Mouse (Mus musculus) spleen, adult 2 months (tissue): Measurements from ENCODE around the gene Cd300lf.

Experiments used
- CTCF ChIP-seq: fragments of 200-500 bp; IDR thresholded peaks from 2 replicates; pipeline ENCODE4 v1.5.1; 2011; ENCODE audit warnings: mild to moderate bottlenecking, inconsistent platforms; ENCODE audit not compliant: insufficient read depth, insufficient read length, insufficient replicate concordance; ENCODE audit errors: extremely low read depth
- POLR2A ChIP-seq: fragments of 200-500 bp; IDR thresholded peaks from 2 replicates; pipeline ENCODE4 v1.6.1; 2011; ENCODE audit warnings: low read depth, low read length, inconsistent platforms

DNA sequence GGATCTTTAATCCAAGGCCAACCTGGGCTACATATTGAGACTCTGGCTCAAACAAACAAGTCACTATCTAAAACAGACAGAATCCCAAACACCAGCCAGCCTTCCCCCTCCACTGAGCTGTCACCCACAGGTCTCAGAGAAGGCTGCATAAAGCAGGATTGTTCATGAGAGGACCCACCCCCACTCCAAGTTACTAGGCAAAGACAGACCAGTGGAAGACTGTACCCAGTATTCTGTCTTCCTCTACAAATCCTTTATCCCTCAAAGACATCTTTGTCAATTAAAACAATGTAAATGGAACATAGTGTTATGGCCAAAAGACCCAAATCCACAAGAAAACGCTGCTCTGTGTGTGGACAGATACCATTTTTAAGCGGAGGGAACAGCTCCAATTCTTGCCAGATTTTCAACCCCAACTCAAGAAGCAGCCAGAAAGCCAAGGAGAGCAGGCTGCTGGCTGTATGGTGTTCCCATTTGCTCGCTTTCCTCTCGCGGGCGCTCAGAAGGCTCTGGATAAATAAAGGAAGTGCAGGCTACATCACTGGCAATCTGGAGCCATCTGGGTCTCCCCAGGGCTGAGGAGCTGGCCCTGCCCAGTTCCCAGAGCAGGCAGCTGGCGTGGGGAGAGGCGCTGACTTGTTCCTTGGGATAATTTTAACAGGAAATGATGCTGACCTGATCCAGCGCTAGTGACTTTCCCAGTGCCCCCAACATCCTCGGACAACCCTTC, 35.4 kb downstream of the Cd300lf start:
- TF ChIP-seq CTCF (no peak), POLR2A (no peak)
